Mouse (Mus musculus) heart, adult 9 months (tissue): ENCODE data around the gene 9130230L23Rik.
A peak's percentile ranks its signal among the peaks of the same experiment; 100 is the strongest.
"Not testable (repeated sequence)": the region's sequence is repeated elsewhere in the genome, so short reads cannot be mapped to it uniquely, and the experiment has no call there.

ENCODE experiments used
- DNase-seq, 2 experiments: peaks; one replicate each; pipeline ENCODE4 v3.0.0; 2022; ENCODE audit warnings: low spot score in 2 of 2

9130230L23Rik gene

DNA sequence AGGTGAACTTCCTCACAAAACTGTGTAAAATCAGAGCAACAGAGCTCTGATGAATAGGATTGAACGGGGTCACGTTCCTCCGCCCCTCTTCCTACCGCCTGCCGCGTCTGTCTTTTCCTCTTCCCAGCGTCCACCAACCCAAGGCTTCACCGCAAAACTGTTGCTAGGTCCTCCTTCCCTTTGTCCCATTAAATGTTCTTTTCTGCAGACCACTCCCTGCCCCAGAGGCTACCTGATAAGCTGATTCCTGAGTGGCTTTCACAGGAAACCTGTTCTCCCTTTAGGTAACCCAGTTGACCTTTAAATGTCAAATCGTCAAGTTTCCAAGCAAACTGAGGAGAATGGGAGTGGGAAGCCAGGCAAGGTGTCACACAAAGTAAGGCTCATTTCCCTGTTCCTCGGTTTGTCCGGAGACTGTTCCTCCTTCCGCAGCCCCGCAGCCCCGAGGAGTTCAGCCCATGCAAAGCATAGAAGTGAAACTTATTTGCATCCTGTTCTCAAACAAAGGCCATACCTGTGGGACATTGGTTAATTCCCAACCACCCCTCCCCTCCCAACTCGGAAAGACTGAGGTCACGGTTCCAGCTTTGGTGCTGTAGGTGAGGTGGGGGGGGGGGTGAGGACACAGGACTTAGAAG lies 1.1 kb upstream of the 9130230L23Rik start:
- DNase-seq: no peak

DNA sequence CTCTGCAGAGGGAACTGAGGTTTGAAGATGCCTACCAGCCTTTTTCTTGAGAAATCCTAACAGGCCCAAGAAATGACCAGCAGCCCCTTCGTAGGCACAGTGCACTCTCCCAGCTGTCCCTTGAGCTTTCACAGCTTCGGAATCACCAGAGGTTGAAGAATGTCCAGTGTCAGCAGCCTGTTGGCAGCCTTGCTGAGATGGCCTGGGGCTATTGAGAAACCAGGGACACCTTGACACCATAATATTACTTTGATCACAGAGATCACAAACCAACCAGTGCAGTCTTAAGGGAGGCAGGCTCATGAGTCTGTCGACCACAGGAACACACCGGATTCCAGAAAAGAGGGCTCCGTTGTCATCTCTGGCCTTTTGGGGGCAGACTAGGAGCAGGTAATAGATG lies 2.9 kb downstream of the 9130230L23Rik start:
- DNase-seq: no peak

DNA sequence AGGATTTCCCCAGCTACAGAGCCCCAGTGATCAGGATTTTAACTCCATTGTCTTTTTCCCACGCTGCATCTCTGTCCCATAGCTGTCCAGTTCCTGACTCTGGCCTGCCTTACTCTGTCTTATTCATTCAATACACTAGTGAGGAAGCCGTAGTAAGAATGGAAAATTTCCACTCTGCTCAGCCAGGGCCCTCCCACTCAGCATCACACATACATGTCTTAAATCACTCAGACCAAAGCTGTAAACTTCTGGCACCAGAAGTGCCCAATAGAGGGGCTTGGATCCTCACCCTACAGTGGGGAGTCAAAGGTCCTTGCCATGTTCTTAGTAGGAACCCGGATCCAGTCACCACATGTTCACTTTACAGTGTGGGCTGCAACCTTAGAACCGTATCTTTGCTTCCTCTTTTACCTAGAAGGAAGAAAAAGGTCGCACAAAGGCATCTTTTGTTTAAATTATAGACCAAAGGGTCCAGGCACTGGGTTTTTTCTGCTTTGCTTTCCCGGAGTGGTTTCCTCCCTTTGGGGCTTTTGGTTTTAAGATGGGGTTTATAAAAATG lies 3.4 kb downstream of the 9130230L23Rik start:
- DNase-seq: no peak

DNA sequence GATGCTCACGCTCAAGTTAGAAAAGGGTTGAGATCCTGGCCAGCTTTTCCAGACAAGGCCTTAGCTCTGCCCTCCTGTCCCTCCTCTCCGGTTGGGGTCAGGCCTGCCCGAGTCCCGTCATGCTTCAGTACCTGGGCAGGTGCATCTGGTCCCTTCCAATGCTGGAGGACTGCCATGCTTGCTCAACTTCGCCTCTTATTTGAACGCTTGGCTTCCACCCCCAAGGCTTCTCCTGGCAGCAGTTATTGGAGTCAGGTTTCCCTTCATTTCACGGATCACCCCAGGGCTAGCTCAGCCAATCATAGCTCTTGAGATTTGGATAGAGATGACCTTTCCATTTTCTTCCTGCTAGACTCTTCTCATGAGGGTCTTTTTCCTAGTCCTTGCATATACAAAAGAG lies 4.0 kb downstream of the 9130230L23Rik start:
- DNase-seq: no peak

DNA sequence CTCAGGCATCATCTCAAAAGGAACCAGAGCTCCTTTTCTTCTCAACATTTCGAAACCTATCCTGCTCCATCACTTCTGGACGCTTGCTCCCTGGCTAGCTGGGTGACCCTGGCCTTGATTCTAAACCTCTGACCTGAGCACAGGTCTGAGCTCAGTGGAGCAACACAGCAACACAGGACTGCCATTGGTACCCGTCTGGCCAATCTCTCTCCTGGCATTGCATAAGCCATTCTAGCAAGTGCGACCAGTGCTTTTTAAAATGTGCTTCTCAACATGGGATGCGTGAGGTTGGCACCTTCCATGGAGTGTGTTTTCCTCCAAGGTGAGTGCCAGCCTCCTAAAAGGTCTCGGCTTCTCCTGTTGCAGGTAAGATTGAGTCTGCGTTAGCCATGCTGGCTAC lies 5.0 kb downstream of the 9130230L23Rik start:
- no peak for DNase-seq

DNA sequence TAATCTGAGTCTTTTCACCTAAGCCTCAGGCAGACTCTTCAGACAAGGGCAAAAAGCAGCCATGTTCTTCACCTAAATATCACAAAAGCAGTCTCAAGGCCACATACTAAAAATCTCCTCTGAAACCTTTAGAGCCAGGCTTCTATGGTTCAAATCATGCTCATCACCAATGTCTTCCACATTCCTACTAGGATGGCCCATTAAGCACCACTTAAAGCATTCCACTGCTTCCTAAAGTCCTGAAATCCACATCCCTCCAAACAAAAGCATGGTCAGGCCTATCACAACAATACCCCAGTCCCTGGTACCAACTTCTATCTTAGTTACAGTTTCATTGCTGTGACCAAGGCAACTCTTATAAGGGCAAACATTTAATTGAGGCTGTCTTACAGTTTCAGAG lies 6.3 kb downstream of the 9130230L23Rik start:
- DNase-seq: no peak

DNA sequence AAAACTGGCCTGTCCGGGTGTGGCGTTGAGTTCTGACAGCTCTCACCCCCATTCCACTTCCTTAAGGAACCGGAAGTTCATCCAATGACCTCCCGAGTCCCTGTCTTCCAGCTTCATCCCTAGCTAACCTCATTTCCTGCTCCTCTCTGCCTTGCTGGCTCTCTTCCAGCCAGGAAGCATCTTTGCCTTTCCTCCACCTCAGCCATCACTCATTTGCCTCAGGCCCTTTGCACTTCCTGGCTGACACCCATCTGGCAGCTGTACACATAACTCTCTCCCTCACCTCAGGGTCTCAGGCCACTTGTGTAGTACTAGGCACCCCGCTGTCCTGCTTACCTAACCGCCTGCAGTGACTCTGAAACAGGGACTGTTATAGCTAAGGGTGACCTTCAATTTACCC lies 9.4 kb downstream of the 9130230L23Rik start:
- no peak for DNase-seq

DNA sequence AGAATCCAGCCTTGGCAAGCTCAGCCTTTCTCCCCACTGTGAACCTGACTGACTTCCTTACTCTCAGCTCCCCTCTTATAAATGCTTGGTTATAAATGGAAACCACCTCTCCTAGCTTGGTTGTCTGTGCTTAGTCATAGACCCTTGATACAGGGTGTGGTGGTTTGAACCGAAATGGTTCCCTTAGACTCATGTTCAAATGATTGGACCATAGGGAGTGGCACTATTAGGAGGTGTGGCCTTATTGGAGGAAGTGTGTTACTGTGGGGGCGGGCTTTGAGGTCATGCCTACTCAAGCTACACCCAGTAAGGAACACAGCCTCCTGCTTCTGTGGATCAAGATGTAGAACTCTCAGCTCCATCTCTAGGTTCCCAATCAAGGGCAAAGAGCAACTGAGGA lies 12.9 kb downstream of the 9130230L23Rik start:
- DNase-seq: no peak

DNA sequence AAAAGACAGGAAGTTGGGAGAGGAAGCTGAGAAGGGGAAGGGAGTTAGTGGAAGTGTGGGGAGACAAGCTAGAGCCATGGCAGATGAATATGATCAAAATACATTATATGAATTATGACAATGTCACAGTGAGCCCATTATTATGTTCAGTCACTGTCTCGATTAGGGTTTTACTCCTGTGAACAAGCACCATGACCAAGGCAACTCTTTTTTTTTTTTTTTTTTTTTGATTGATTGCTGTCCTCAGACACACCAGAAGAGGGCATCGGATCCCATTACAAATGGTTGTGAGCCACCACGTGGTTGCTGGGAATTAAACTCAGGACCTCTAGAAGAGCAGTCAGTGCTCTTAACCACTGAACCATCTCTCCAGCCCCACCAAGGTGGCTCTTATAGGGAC lies 17.1 kb downstream of the 9130230L23Rik start:
- not testable (repeated sequence) for DNase-seq

DNA sequence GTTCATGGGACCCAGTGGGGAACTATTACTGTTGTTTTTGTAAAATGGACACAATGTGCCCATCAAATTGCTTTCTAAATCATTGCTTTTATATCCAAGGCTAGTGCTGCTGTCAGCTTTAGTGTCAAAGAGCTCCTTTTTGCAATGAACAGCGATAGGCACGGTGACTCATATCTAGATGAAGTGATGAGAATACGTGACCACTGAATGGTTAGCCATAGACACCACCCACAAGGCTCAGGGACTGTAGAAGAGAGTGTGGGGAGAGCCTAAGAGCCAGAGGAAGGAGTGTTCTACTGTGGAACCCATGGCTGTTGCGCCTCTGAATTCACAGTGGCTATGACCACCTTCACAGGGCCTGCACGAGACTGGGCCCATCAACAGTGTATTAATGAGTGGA lies 17.7 kb downstream of the 9130230L23Rik start:
- no peak for DNase-seq

DNA sequence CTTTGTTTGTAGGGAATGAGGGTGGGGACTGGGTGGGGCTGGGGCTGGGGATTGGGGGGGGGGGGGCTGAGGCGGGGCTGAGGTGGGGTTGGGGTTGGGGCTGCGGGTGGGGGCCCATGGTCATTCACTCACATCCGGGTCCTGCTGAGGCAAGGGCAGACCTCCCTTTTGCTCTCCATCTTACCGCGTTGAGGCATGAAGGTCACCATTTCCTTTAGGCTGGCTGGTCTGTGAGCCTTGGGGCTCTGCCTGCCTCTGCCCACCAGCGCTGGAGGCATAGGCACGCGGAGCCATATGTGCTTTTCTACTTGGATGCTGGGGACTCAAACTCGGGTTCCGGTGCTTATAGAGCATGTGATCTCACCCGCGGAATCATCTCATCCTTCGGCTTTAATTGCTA lies 28.4 kb downstream of the 9130230L23Rik start:
- no peak for DNase-seq

DNA sequence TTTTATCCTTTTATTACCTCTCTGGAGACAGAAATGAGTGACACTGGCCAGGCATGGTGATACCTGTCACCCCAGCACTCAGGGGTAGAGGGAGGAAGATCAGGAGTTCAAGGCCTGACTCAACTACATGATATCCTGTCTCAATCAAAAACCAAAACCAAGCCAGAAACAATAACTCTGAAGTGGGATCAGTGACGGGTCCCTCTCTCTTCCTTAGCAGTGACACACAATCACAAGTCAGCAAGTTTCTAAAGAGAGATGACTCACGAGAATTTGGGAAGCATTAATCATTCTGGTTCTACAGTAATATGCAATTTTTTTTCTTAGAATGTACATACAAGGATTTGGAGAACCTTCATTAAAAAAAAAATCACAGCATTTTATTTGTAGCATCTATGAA lies 30.9 kb downstream of the 9130230L23Rik start:
- DNase-seq: no peak

DNA sequence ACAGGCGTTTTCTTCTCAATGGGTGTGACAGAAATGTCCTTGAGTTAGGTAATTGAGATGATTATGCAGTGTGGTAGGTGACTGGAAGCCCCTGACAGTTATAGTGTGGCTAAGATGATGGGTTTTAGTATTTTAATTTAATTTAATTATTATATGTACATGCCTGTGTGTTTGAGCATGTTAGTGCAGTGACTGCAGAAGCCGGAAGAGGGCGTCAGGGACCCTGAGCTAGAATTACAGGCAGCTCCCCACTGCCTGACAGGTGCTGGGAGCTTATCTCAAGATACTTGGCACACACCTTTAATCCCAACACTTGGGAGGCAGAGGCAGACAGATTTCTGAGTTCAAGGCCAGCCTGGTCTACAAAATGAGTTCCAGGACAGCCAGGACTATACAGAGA lies 36.1 kb downstream of the 9130230L23Rik start:
- DNase-seq: no peak

DNA sequence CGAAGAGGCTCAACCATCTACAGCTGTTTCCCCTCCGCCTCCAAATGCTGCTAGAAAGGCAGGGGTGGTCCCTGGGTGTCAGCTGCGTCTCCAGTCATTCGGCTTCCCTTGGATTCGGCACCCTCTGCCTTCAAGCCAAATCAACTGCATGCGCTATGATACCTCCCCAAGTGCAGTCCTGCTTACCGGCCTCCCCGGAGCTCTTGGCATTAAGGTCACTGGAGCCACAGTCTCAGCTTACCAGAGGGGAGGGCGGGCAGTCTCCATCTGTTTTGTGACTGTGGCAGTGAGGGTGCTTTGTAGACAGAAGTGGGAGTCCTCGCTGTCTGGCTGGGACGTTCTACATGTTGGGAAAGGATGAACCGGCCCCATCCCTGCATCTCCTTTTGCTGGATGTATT lies 37.0 kb downstream of the 9130230L23Rik start:
- no peak for DNase-seq

DNA sequence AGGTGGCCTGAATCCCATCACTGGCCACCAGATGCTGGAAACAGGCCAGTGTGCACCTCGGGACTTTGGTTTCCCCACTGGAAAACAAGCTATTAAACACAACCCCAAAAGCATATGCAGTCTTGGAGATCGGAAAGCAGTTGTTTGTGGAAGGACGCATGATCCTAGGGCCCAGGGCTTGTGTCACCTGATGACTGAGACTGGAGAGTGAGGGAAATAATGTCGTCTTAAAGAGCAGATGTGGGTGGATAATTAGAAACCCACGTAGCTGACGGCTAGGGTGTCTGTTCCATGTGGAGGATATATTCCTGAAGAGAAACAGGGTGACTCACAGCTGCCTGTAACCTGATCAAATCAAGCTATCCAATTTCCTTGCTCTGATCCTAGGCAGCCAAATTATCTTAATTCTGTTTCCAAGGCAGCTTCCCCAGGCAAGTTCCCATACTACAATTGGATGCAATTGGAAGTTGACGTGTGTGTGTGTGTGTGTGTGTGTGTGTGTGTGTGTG lies 38.3 kb downstream of the 9130230L23Rik start:
- DNase-seq: no peak

DNA sequence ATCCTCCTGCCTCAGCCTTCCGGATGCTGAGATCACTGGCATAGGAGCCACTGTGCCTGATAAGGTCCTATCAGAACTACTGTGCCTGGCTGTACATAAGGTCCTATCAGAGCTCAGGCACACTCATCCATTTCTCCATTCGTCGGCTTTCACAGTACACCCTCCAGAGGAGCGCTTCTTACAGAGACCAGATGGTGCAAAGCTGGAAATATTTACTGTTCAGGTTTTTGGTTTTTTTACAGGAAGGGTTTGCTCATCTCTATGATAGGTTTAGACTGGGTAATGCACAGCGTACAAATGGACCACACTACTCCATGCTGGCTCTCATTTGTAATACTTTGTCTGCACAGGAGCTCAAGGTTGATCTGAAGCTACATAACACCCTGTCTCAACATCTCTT lies 40.8 kb downstream of the 9130230L23Rik start:
- no peak for DNase-seq

DNA sequence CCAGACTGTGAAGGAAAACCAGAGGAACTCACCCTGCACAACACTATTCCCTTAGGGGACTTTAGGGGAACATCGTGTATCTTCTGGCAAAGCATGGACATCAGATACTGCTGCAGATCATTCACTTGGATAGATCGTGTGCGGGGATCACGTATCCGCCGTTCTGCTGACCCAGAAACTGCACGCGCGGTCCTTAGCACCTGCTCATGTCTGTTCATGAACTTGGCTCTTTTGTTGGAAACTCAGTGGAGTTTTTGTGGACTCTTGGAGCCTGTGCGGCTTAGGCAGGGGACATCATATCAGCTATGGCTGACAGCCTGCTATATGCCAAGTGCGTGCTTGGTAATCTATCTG lies 43.5 kb downstream of the 9130230L23Rik start:
- DNase-seq: no peak

DNA sequence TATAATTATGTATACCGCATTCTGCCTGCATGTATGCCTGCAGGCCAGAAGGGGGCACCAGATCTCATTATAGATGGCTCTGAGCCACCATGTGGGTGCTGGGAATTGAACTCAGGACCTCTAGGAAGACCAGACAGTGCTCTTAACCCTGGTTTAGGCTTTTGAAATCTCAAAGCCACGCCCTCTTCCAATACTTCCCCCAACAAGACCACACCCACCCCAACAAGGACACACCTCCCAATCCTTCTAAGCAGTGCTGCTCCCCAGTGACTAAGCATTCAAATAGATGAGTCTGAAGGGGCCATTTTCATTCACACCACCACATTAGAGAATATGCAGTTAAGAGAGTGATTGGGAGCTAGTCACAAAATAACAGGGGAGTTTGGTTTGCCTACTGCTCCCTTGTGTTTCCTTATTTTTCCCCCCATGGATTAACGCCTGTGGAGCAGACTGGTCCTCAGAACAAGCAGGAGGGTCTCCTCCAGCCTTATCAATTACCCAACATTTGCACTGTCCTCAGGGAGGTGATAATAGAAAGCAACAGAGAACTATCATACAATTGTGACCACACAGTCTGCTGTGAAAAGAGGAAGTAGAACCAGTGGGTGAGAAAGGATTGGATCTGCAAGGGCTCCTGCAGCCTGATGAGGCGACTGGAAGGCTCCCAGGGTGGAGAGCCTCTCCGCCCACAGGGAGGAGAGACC lies 44.0 kb downstream of the 9130230L23Rik start:
- DNase-seq: no peak

DNA sequence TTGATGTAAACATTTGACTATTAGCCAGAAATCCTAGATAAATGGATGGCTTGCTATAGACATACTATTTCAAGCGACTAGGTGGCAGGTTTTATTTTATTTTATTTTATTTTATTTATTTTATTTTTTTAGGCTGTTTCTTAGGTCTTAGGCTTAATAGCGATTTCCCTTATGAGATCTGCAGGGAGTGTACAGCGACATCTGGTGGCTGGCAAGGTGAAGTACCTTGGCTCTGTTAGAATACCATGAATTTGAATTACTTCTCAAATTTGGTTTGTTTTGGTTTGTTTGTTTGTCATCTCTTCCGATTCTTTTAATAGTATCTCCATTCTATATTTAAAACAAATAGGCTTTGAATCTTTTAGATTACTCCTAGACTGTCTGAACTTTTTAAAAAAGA lies 45.5 kb downstream of the 9130230L23Rik start:
- DNase-seq: no peak

DNA sequence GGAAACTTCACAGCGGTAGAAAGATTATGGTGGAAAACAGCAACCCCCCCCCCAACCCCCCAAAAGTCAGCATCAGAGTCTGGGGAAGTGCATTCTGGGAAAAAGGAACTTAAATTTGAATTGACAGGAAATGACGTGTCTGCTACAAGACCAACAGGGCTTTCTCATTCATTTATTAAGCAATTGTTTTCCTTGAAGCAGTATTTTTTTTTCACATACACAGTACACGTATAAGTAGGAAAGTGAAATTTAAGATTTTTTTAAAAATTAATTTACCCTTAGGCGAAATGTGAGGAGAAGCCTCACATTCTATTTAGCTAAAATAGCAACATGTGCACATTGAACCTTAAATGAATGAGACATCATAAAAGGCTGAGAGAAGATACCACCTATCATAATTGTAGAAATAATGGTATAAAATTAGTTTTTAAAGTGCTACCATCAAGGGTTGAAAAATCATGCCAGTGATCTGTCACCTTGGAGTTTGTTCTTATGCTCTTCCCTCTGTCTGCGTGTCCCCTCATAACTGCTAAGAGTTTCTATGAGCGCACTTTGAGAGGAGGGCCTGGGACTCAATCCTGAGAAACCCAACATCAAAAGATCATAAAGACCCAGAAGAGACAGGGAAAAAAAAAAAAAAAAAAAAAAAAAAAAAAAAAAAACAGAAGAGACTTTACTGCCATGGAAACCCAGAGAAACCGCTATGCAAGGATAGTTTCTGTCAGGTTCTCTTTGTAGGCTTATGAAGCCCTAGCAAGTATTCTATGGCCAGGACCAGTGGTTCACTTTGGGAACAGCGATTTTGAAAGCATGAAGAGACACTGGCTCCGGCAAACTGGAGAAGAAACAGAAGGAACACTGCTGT lies 47.7 kb downstream of the 9130230L23Rik start:
- DNase-seq: no peak

DNA sequence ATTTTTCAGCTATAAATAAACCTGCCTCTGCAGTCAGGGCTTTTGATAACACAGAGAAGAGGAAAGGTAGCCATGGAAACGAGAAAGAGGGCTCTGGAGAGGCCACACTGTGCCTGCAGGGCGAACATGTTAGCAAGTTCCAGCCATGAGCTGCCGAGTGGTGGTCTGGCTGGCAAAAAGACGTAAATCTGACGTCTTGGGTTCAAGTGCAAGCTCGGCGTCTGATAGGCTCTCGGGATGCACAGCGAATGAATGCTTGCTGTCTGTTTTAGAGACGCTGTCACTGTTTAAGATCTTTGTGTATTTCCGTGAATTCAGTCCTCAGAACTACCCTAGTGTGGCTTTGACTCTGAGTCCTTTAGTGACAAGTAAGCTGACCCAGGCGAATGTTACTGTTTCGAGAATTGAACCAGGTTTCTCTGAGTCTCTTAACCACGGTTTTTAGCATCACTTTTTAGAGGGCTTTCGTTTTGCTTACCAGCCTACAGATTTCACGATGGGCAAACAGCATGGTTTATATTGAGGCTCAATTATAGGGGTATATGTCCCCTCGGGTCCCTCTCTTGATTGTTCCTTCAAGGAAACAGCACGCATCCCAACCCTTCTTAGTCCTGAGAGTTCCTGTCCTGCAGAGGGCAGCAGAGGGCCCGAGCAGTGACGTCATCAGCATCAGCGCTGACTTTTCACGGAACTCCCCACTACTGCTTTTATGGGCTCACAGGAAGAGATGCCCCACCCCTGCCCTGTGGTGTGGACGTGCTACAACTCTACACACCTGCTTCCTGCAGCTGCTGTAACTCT lies 48.5 kb downstream of the 9130230L23Rik start:
- peak; percentile 69 to 82 for DNase-seq
